Mouse (Mus musculus): ENCODE data around the gene Zfp105. TPM values are rescaled to one million over a fixed set of nuclear protein-coding genes. Genes with fewer than 3 reads are reported as not detected.

Gene Zfp105
- polyA plus RNA-seq, 1 experiment from 2014 or later, result 23.7 TPM

Other genes starting within 250 kb of the Zfp105 start
- not detected in 2 replicates for gene Topaz1, start 175.7 kb upstream of the Zfp105 start, polyA plus RNA-seq (2015; fragmentation: Nextera tagmentation; extraction: Ambion mirVana)
- gene Tcaim, start 117.5 kb upstream of the Zfp105 start, polyA plus RNA-seq (2015; fragmentation: Nextera tagmentation; extraction: Ambion mirVana), result 7.4 and 7.7 TPM in 2 replicates
- gene Gm35549, start 79.0 kb upstream of the Zfp105 start, polyA plus RNA-seq (2015; fragmentation: Nextera tagmentation; extraction: Ambion mirVana), result 0.45 and 0.50 TPM in 2 replicates
- gene Zfp445, start 57.1 kb upstream of the Zfp105 start, polyA plus RNA-seq (2015; fragmentation: Nextera tagmentation; extraction: Ambion mirVana), result 103 and 115 TPM in 2 replicates
- gene Zkscan7, start 37.4 kb upstream of the Zfp105 start, polyA plus RNA-seq (2015; fragmentation: Nextera tagmentation; extraction: Ambion mirVana), result 4.1 and 4.6 TPM in 2 replicates
- gene 1110059G10Rik, start 27.9 kb downstream of the Zfp105 start, polyA plus RNA-seq (2015; fragmentation: Nextera tagmentation; extraction: Ambion mirVana), result 31.4 and 33.5 TPM in 2 replicates
- 28.2 and 29.1 TPM in 2 replicates for gene Kif15, start 28.0 kb downstream of the Zfp105 start, polyA plus RNA-seq (2015; fragmentation: Nextera tagmentation; extraction: Ambion mirVana)
- 19.4 and 24.1 TPM in 2 replicates for gene Tmem42, start 98.3 kb downstream of the Zfp105 start, polyA plus RNA-seq (2015; fragmentation: Nextera tagmentation; extraction: Ambion mirVana)
- 0.78 and 0.95 TPM in 2 replicates for gene Tgm4, start 111.7 kb downstream of the Zfp105 start, polyA plus RNA-seq (2015; fragmentation: Nextera tagmentation; extraction: Ambion mirVana)
- gene Zdhhc3, start 190.1 kb downstream of the Zfp105 start, polyA plus RNA-seq (2015; fragmentation: Nextera tagmentation; extraction: Ambion mirVana), result 80.8 and 81.0 TPM in 2 replicates
- 92.6 and 98.2 TPM in 2 replicates for gene Exosc7, start 190.1 kb downstream of the Zfp105 start, polyA plus RNA-seq (2015; fragmentation: Nextera tagmentation; extraction: Ambion mirVana)
- 0.32 and 0.98 TPM in 2 replicates for gene Clec3b, start 227.9 kb downstream of the Zfp105 start, polyA plus RNA-seq (2015; fragmentation: Nextera tagmentation; extraction: Ambion mirVana)

Data from forebrain, embryonic 15.5 days (tissue).